Mouse (Mus musculus): ENCODE results near the gene Cacnb1. TPM values are rescaled to one million over a fixed set of nuclear protein-coding genes. Genes with fewer than 3 reads are reported as not detected.

The Cacnb1 gene
- total RNA-seq (2021) (1 to 10 TPM; 6.9 to 9.6 TPM), polyA plus RNA-seq (2012; rRNA removed) (14.4 and 14.5 TPM in 2 replicates)
- long read RNA-seq, partial matches to known transcripts, result 1 of 8 reads
- long read RNA-seq, other reads (novel, unspliced or antisense), result 3 of 8 reads

GRCm38 (mm10) chr11:98022555-98023371 is at the start of gene Cacnb1:
Cacnb1 (minus strand) TSS chr11:98023034.
- DNase-seq, result peak; percentile 84

DNA sequence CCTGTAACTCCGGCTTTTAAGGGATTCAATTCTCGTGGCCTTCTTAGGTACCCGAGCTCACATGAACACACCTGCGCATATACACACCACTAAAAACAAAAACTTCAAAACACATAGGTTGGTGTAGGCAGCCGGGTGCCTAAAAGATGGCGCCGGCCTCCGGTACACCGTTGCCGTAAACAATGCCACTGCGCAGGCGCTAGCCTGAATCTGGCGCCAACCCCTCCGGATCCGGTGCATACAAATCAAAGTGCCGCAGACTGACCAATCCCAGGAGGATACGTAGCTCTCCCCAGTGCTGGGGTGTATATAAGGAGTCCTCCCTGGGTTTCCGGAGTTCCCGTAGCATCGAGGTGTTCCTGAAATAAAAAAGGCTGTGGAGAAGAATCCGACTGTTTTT is 44.4 kb upstream of the Cacnb1 start:
- DNase-seq, result no peak

GRCm38 (mm10) chr11:98066201-98066600 is 43.4 kb upstream of the Cacnb1 start:
- no peak for DNase-seq

DNA sequence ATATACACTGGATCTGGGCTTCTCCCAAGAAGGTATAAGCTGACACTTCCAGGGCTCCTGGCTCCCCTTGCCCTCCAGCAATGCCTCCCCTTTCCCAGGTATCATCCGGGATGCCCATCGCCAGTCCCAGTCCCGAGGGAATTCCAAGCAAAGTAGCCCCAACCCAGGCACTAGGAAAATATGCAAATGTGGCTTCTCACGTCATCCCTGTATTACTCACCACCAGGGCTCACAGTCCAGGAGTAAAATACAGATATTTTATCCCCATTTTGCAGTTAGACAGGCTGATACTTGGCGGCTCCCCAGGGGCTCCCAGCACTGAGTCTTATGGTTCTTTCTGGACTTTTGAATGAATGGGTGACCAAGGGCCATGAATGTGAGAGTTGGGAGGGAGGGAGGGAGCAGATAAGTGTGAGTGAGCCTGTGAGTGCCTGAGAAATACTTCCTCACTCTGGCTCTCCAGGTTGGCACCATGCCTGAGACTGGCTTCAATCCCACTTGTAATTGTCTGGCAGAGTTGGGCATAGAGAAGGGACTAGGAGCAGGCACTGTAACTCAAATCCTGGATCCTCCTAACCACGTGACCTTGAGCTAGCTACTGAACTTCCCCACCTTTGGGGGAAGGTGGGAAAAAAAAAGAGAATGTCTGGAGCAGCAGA is 39.2 kb upstream of the Cacnb1 start:
- peak; percentile 79 for DNase-seq

DNA sequence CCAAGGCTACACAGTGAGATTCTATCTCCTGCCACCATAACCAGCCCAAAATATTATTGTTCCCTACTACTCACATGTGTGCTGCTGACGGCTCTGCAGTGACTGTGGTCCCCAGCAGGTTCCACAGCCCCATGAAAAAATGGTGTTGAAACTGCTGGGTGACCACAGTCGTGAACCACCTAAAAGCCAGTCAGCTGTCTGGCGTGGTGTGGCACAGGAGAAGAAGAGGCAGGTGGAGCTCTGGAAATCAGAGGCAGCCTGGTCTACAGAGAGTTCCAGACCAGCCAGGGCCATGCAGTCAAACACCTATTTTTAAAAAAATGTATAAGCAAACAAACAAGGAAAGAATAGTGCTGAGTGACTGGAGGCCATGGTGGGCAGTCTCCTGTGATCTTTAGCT is 38.6 kb upstream of the Cacnb1 start:
- no peak for DNase-seq

DNA sequence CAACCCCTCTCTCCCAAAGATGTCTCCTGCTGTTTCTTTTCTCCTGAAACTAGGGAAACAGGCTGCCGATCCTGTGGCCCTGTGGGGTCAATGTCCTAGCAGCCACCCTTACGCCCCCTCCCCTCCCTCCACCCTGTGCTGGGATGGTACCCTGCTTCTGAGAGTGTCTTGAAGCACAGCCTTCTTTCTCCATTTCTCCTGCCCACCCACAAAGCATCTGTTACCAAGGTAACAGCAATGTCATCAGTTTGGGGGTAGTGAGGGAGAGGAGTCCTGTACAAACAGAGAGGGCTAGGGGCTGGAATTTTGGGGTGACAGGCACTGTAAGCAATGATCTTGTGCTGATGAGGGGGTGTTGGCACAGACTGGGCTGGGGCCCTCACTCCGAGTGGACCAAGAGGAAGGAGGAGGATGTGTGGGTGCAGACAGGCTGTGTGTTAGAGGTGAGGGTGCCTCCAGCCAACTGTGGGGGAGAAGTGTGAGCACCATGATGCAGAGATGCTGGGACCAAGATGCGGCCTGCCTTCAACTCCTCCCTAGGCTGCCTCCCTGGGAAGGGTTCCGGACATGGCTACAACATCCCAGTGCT is 37.4 kb upstream of the Cacnb1 start:
- no peak for DNase-seq

DNA sequence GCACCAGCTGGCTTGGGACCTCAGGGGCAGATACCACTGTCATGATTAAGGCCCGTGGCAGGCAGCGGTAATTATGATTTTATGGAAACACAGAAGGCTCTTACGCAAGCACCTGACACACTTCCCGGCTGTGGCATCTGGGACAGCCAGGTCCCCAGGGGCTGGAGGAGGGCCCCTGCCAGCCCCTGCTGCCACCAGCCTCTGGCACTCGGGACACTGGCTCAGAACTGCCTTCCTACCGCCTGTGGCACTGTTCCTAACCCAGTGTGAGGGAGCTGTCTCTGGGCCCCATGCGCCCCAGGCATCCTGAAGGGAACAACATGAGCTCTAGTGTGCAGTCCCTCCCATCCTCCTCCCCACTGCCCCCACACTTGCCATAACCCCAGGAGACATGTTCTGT is 36.8 kb upstream of the Cacnb1 start:
- DNase-seq, result peak; percentile 55

GRCm38 (mm10) chr11:98057998-98058397 is 35.2 kb upstream of the Cacnb1 start:
- peak; percentile 52 for DNase-seq

- peak; percentile 73 for DNase-seq
These were observed 34.6 kb upstream of the Cacnb1 start for GRCm38 (mm10) chr11:98057466-98057865.

DNA sequence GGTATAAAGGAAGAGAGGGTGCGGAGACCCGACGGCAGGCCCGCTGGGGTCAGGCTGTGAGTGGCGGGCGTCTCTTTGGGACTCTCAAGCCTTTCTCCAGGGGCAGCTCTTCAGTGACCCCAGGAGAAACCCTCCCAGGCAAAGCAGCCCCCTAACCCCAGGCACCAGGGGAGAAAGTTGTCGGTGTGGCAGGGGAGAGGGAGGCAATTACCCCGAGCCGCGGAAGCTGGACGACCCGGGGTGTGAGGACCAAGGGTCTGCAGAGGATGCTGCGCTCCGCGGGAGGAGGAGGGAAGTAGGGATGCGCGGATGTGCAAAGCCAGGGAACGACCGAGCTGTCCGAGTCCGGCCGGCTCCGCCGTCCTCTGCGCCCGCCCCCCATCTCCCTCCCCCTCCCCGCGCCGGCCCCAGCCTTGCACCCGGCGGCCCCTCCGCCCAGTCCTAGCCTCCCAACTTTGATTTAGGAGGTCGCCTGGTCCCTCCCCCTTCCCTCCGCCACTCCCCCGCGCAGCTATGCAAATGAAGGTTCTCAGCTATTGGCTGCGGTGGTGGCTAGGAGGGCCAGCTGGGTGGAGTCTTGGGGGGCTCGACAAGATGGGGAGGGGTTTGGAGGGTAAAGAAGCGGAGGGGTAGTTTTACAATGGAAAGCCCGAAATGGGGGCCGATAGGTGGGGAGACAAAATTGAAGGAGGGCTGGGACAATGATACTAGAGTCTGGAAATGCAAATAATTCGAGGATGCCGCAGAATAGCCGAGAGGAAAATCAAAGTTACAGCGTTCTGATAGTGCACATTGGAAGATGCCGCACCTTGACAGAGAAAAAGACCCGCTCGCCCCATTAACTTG is 30.4 kb upstream of the Cacnb1 start, which contains the start of gene Stac2:
Gene Stac2 (minus strand): TSS at position 474 of the 846 bp plus-strand sequence.
- DNase-seq, result peak; percentile 88

- no peak for DNase-seq
These were observed 29.5 kb upstream of the Cacnb1 start for GRCm38 (mm10) chr11:98052129-98052988.

- no peak for DNase-seq
These were observed 28.8 kb upstream of the Cacnb1 start for GRCm38 (mm10) chr11:98051611-98052128.

DNA sequence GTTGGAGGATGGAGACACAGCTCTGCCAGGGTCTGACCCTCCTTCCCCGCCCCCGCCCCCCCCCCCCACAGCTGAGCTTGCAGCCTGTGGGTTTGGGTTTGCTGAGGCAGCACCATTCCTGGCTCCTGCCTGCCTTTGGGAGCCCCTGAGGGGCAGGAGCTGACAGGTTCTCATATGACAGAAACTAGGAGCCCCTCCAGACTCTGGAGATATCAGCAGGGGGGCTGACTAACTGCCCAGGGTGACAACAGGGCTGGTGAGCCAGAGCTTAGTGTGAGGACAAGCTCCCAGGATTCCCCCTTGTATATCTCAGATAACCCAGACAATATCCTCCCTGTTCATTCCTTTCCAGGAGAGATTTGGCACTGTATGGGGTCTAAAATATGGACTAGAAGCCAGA is 28.1 kb upstream of the Cacnb1 start:
- no peak for DNase-seq

- DNase-seq, result no peak
These were observed 27.6 kb upstream of the Cacnb1 start for GRCm38 (mm10) chr11:98050520-98050815.

DNA sequence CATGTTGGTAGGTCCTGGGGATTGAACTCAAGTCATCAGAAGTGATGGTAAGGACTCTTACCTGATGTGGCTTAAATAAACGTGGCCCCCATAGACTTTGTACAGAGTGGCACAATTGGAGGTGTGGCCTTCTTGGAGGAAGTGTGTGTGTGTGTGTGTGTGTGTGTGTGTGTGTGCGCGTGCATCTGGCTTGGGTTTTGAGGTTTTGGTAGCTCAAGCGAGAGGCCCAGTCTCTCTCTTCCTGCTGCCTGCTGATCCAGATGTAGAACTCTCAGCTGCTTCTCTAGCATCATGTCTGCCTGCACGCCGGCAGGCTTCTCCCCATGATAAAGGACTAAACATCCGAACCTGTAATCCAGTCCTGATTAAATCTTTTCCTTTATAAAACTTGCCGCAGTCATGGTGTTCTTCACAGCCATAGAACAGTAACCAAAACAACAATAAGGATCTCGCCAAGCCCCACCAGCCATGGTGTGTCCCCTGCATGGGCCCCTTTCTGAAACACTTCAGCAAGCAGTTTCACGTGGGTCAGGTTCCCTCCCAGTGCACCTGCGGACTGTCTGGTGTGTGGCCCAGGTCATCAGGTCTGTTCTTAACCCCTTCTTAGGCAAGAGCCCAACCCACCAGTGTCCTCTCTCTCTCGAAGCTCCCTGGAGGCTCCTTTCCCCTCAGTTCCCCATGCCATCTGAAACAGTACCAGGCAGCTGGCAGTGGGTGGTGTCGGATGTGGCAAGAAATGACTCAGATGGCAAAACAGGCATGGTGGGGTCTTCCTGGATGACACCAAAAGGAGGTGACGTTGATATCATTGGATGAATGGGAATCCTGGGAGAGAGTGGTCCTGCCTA is 27.1 kb upstream of the Cacnb1 start:
- no peak for DNase-seq

GRCm38 (mm10) chr11:98047745-98048144 is 24.9 kb upstream of the Cacnb1 start:
- no peak for DNase-seq

DNA sequence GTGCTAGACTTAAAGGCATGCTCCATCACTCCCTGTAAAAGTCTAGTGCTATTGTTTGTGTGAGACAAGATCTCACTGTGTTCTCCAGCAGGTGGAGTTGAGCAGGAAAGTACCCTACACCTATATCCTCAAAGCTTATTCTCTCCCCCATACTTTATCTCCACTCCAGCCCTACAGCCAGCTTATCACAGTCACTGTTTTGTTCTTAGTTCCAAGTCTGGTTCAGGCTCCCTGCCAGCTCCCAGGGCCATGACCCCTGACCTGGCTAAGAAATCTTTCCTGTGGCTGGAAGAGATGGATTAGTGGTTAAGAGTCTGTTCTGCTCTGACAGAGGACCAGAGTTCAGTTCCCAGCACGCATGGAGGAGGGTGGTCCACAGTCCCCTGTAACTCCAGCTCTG is 23.6 kb upstream of the Cacnb1 start:
- peak; percentile 89 for DNase-seq

GRCm38 (mm10) chr11:98045596-98045995 is 22.8 kb upstream of the Cacnb1 start:
- DNase-seq, result no peak

DNA sequence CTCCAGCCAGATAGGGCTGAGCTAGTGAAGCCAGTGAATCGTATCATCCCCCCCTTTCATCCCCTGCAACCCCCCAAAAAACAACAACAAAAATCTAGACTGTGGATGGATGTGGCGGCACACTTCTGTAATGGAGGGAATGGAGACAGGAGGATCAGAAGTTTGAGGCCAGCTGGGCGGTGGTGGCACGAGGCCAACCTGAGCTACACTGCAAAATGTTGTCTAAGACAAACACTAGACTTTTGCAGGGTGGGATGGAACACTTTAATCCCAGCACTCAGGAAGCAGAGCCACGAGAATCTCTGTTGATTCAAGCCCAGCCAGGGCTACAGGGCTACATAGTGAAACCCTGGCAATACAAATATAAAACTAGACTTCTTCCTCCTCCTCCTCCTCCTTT is 21.2 kb upstream of the Cacnb1 start:
- no peak for DNase-seq

- no peak for DNase-seq
These were observed 19.9 kb upstream of the Cacnb1 start for GRCm38 (mm10) chr11:98042741-98043140.
